Mouse (Mus musculus) brain, adult 2 months (tissue): ENCODE measurements at regions not wholly inside any gene's neighbourhood (a gene's known extent, or its start where the extent isn't known, plus 50 kb on each side); places are given as distances from the start of the nearest gene placed in this dataset.

ENCODE experiments used
- DNase-seq: peaks from one replicate; pipeline ENCODE4 v3.0.0; 2011; ENCODE audit warnings: low read depth, low spot score

DNA sequence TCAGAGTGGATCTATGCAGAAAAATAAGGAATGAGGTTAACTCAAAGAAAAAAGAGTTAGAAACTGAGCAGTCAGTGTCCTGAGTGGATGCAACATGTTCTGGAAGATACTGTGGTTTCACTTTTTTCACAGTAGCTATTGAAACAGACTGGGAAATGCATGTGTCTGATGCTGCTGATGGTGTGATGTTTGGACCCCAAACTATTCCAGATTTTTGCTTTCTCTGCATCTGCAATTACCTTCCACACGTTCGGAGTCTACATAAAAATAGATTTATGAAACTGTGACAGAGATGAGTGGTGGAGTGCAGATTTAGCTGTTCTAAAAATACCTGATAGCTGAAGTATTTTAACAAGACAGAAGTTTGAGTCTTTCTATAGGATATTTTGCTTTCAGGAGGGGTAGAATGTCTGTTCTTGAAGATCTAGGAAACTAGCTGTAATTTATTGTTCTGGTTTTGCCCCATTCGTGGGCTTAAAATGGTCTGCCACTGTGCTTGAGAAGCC is 545.3 kb downstream of the Stim2 start:
- DNase-seq = peak; percentile 56

DNA sequence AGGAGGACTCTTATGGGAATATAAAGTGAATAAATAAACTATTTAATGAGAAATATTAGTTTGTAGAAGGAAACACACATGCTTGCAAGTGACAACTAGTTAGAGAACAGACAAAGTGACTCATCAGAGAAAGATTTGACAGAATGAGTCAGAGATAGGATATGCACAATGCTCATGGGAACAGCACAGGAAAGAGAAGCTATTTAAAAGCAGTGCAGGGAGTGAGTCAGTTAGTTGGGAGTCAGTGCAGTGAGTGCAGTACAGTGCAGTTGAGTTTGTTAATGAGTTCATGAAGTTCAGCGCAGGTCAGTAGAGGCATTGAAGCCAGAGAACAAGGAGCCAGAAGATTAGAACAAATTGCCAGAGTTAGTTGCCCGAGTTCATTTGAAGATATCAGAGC is 580.2 kb downstream of the Stim2 start:
- peak; percentile 55 for DNase-seq

DNA sequence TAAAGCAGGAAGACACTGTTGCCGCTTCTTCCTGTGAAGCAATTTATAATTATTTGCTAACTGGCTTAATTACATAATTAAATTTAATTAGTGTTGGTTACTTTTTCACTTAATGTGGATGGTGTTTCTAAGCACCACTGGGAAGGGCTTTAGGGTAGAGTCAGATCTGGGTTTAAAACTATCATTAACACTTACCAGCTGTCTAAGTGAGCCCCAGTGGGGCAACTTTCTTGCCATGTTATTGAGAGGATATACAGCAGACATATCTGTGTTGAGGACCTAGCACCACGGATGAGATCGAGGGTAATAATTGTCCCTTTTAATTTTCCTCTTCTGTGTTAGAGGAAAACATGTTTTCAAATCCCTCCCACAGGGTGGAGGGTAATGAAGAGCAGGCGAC is 581.2 kb downstream of the Stim2 start:
- no peak for DNase-seq

DNA sequence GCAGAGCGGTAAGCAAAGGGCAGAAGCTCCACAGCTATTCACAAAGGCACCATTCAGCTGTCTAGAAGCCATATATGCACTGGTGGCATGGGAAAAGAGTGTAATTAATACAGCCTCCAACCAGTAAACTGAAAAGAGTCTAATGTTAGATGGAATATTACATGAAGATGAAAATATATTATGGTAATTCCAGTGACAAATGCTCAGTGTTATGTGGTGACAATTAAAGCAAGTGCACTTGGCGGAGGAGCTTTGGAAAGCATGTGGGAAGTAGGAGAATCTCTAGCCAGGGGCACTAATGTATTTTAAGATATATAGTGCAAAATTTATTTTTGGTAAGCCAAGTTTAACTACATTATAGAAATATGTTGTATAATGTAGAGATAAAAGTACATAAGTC is 583.9 kb downstream of the Stim2 start:
- peak; percentile 49 for DNase-seq

DNA sequence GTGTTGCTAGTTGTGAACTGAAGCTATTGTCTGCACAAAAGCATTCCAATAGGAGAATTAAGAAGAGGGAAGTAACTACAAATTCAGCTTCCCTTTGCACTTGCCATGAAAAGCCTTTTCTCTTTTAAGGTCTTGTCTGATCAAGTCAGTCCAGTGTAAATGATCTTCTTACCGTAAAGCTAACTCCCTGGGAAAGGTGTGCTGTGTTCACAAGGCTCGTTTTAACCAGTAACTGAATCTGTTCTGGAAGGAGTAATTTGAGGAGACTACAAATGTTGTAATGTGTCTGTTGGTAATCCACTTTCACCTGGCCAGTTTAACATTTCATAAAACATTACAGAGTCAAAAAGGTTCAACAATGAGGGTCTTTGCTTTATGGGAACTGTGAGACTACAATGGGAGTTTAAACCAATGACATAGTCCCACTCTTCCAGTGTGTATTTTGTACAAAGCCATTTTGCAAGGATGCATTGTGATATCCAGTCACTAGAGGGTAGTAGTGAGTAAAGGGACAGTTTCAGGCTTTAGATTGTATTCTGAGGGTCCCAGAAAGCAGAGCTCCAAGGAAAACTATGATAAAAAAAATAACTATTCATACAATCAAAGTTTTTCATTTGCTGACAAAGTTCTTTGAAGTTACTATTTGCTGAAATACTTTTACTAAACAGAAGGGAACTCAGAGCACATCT is 590.2 kb downstream of the Stim2 start:
- no peak for DNase-seq

DNA sequence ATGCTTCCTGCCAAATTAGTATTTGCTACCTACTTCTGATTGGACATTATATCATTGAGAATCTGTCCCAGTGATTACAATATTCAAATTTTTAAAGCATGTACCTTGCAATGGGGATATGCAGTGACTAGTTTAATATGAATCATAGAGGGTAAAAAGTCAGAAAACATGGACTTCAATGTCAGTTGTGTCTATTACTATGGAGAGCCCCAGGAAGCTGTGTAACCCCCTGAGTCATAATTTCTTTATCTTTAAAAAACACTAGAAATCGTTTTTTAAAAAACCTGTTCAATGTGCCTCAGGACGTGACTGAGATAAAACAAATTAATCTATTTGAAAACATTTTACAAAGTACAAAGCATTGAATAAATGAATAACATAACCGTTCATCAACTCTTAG is 612.7 kb downstream of the Stim2 start:
- no peak for DNase-seq

DNA sequence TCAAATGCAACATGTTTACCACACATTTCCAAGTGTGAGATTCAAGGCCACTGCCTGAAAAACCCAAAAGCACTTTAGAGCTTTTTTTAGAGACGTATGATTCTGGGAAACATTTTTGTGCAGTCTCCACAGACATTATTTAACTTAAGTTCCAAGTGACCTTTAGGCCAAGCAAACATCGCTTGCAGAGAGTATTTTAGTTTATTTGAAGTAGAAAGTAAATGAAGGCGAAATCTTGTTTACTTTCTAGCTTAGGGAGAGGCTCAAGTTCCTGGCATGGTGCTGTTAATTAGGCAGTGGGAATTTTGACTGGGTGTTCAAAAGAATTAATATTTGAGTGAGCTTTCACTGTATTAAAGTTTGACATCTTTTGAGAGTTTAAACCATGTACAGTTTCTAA is 624.4 kb downstream of the Stim2 start:
- DNase-seq = no peak

DNA sequence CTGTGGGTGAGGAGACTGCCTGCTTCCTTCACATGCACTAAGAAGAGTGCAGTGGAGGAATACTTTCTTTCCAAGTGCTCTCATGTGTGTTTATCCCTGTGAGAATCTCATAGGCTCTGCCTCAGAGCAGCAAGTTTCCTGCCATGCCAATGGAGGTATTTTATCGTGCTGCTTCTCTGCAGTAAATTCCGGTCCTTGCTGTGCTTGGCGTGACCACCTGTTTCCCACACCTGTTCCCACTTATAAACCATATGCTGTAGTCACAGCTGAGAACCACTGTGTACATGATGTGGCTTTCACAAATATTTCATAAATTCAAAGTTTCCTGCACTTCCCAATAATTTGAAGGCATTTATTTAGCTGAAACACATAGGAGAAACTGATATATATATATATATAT is 634.0 kb downstream of the Stim2 start:
- DNase-seq = peak; percentile 17
